Mouse (Mus musculus): ENCODE measurements around the gene Zfp110. TPM values are rescaled to one million over a fixed set of nuclear protein-coding genes. Genes with fewer than 3 reads are reported as not detected.
"Not testable (repeated sequence)": the region's sequence is repeated elsewhere in the genome, so short reads cannot be mapped to it uniquely, and the experiment has no call there.

Gene Zfp110
- total RNA-seq (2018; cell fraction: chromatin; rRNA removed) = 10 to 100 TPM in 25 of 26 experiments, 1 to 10 TPM in 1; 9.8 to 79.2 (median 32.5) TPM
- total RNA-seq (2018; cell fraction: cytosol; rRNA removed) = 10 to 100 TPM in 24 of 26 experiments, 1 to 10 TPM in 2; 7.5 to 27.7 (median 19.3) TPM
- 10 to 100 TPM in 25 of 26 experiments, 1 to 10 TPM in 1; 8.9 to 46.7 (median 20.3) TPM for total RNA-seq (2018; cell fraction: nucleus; rRNA removed)
- 17.3 to 21.6 TPM (median 21.1 TPM) in 3 replicates for polyA plus RNA-seq (2018)

GRCm38 (mm10) chr7:12834162-12835120 is at the start of gene Zfp110:
Gene Zfp110 (plus strand): TSS chr7:12834761.
- peak within 1 kb of the TSS; percentile 88 for H3K4me3 ChIP-seq (ENCODE audit: inconsistent target)
- H3K79me2 ChIP-seq (ENCODE audit: inconsistent target) = peaks cover 23% of the 10 kb centered on the region; the same call in 1 of the 2 replicates
- 2% methylated on average over 45 of the region's 47 CpGs for WGBS (ENCODE audit: missing documents)
- peaks cover 34% of the 10 kb centered on the region for H3K36me3 ChIP-seq (ENCODE audit: inconsistent target)
- peak within 1 kb of the TSS; percentile 78 for H3K27ac ChIP-seq

DNA sequence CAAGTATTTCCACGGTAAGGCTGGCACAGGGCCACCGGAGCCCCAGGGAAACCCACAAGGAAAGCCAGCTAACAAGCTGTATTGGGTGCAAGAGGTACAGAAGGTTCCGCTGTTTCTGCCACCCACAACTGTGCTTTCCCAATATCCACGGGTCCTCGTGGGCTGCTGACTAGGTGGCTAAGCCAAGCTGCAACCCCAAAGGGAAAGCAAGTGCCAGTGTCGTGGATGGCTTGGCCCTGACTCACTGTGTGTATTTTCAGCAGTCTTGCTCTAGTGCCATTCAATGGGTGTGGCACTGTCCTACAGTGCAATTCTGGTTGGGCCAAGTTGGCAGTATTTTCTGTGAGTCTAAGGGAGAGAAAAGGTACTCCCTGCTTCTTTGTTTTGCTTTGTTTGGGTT is 47.2 kb upstream of the Zfp110 start:
- Histone ChIP-seq H3K27ac (no peak overlapping the region), H3K36me3 (ENCODE audit: inconsistent target) (no peaks in the 10 kb centered on the region), H3K79me2 (ENCODE audit: inconsistent target) (no peaks in the 10 kb centered on the region), H3K4me3 (ENCODE audit: inconsistent target) (no peak overlapping the region)
- WGBS (ENCODE audit: missing documents) = 81% methylated on average over 6 of the region's 6 CpGs

GRCm38 (mm10) chr7:12788025-12788424 is 46.5 kb upstream of the Zfp110 start:
- H3K27ac ChIP-seq = no peak overlapping the region
- H3K4me3 ChIP-seq (ENCODE audit: inconsistent target) = no peak overlapping the region
- no peaks in the 10 kb centered on the region for H3K79me2 ChIP-seq (ENCODE audit: inconsistent target)
- H3K36me3 ChIP-seq (ENCODE audit: inconsistent target) = no peaks in the 10 kb centered on the region
- WGBS (ENCODE audit: missing documents) = 68% methylated on average over 4 of the region's 5 CpGs

DNA sequence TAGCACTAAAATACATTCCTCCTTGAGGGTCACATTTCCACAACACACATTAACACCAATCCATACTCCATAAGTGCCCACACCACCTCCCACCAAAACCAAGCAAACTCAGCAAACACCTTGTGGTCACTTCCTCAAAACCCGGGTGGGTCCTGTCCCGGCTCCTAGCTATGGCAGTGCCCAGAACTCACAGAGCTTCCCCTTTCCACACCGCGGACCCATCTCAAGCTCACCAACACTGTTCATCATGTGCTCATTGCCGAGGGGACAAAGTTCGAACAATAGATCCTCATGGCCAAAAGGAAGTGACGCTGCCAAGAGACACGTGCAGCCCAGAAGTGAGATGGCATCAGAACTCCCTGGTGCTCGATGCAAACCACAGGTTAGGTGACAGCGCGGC is 41.9 kb upstream of the Zfp110 start:
- not testable (repeated sequence) for H3K4me3 ChIP-seq (ENCODE audit: inconsistent target); H3K27ac ChIP-seq; H3K79me2 ChIP-seq (ENCODE audit: inconsistent target); H3K36me3 ChIP-seq (ENCODE audit: inconsistent target)
- 47% methylated on average over 8 of the region's 11 CpGs for WGBS (ENCODE audit: missing documents)

DNA sequence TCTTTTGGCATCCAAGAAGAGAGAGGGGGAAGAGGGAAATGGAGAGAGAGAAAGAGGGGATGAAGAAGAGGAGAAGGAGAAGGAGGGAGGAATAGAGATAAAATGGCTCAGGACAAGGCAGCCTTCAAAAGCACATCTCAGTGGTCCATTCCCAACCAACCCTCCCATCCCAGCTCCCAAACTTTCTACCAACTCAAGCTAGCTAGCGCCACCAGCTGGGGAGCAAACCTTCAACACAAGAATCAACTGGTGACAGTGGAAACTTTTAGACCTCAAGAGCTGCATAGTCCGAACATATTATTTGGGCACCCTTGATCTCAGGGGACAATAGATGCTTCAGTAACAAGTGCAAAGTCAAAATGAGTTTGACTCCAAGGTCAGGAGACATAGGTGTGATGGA is 36.6 kb upstream of the Zfp110 start:
- WGBS (ENCODE audit: missing documents) = 91% methylated on average over 2 of the region's 2 CpGs
- Histone ChIP-seq H3K4me3 (ENCODE audit: inconsistent target) (no peak overlapping the region), H3K27ac (no peak overlapping the region), H3K79me2 (ENCODE audit: inconsistent target) (no peaks in the 10 kb centered on the region), H3K36me3 (ENCODE audit: inconsistent target) (no peaks in the 10 kb centered on the region)

- no peak overlapping the region for H3K4me3 ChIP-seq (ENCODE audit: inconsistent target)
- no peak overlapping the region for H3K27ac ChIP-seq
- 100% methylated on average over 1 of the region's 1 CpGs for WGBS (ENCODE audit: missing documents)
- H3K79me2 ChIP-seq (ENCODE audit: inconsistent target) = no peaks in the 10 kb centered on the region
- H3K36me3 ChIP-seq (ENCODE audit: inconsistent target) = no peaks in the 10 kb centered on the region
Measured at GRCm38 (mm10) chr7:12799554-12799953, 35.0 kb upstream of the Zfp110 start.

DNA sequence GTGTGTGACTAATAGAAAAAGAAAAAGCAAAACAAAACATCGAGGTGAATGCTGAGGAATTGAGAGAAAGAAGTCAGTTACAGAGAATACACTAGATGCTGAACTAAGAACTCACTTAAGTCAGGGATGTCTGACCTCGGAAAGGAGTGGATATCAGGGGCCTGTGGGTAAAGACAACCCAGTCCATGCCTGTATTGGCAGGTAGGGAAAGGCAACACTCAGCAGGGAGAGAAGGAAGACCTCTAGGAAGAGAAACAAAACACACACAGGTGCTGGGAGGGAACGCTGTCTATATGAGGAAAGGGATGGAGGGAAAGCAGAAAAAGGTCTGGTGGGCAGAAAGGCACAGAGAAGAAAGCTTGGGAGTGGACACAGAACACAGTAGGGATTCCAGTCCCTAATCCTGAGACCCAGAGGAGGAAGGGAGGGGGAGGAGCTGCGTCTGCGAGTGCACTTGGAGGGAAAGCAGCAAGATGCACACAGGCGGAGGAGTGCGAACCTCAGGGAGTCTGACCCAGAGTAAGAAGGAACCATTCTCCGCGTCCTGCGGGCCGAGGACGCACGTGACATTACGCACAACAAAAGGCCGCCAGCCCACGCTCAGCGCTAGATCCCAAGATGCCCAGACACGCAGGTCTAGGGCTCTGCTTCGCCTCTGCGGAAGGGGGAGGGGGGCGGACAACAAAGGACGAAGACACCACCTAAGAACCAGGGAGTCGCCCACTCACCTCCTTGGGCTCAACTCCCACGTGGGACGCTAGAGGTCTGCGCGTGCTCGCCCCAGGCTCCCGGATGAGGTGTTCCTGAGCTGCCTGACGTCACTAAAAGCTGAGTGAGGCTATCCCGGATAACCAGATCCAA is 31.5 kb upstream of the Zfp110 start, which contains the start of gene Zscan18:
Gene Zscan18 (minus strand): TSS at position 770 of the 861 bp plus-strand sequence.
- Histone ChIP-seq H3K79me2 (ENCODE audit: inconsistent target) (no peaks in the 10 kb centered on the region), H3K36me3 (ENCODE audit: inconsistent target) (no peaks in the 10 kb centered on the region), H3K27ac (0 out of 2 replicates have a peak within 1 kb of the TSS, but pooled peaks have one; percentile 10), H3K4me3 (ENCODE audit: inconsistent target) (peak within 1 kb of the TSS; percentile 46)
- WGBS (ENCODE audit: missing documents) = 8% methylated on average over 29 of the region's 31 CpGs

DNA sequence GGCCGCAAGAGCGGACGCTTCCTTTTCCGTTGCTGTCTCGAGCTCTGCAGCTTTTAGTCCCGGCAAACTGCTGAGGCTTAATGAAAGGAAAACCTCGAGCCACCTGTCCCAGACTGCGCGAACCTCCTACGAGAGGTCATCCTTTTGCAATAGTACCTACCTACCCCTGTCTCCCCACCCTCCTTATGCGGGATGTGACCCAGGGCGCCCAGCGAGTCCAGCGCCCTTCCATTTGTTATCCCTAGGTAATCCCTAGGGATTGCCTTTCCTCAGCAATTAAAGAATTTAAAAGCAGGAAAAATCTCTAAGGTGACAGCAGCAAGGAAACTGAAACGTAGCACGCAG is 30.9 kb upstream of the Zfp110 start:
- Histone ChIP-seq H3K27ac (0 out of 2 replicates have a peak overlapping the region, but pooled peaks have one; percentile 10), H3K4me3 (ENCODE audit: inconsistent target) (peak overlapping the region; percentile 46), H3K79me2 (ENCODE audit: inconsistent target) (no peaks in the 10 kb centered on the region), H3K36me3 (ENCODE audit: inconsistent target) (0 out of 2 replicates have a peak, but pooled peaks cover 5% of the 10 kb centered on the region)
- WGBS (ENCODE audit: missing documents) = 3% methylated on average over 16 of the region's 16 CpGs

DNA sequence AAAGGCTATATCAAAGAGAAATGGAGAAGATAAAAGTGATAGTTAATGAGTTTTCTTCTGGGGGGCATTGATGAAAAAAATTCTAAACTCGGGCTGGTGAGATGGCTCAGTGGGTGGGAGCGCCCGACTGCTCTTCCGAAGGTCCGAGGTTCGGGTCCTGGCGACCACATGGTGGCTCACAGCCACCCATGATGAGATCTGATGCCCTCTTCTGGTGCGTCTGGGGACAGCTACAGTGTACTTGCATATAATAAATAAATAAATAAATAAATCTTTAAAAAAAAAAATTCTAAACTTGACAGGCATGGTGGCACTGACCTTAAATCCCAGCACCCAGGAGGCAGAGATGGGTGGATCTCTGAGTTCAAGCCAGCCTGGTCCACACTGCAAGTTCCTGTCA is 19.0 kb upstream of the Zfp110 start:
- Histone ChIP-seq H3K36me3 (ENCODE audit: inconsistent target) (peaks cover 25% of the 10 kb centered on the region), H3K27ac (no peak overlapping the region)
- WGBS (ENCODE audit: missing documents) = 100% methylated on average over 1 of the region's 8 CpGs

DNA sequence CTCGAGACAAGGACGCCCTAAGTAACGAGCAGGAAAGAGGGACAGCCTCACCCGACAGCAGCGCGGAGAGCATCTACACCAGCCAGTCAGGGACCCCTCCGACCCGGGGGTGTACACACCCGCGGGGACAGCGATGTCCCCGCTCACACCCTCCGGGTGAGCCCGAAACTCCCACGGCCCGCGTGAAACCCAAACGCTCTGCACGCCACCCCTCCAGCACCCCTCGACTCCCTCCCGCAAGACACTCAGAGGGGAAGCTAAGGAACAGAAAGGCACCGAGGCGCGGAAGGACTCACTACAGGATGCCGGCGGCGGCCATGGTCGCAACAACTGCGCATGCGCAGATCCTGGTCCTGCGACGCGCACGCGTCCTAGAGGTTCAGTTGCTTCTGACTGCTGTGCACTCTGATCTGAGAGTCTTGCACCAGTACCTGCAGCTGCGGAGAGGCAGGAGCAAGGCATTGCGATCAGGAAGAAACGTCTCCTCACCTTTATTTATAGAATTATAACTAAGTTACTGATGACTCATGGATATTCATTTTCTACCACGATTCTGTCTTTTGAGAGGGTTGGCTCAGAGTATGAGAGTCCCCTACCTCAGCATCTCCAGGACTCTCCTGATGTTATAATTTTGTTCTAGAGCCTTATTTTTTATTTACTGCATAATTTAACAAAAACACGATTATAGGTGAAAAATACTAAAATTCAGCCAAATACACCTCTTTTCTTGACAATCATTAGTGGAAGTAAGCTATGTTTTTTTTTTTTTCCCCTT is 15.9 kb upstream of the Zfp110 start, which contains the start of gene Zfp329:
Gene Zfp329 (minus strand): TSS at position 338 of the 775 bp plus-strand sequence.
- 2% methylated on average over 38 of the region's 40 CpGs for WGBS (ENCODE audit: missing documents)
- Histone ChIP-seq H3K4me3 (ENCODE audit: inconsistent target) (peak within 1 kb of the TSS; percentile 79), H3K79me2 (ENCODE audit: inconsistent target) (peaks cover 24% of the 10 kb centered on the region; the same call in 1 of the 2 replicates), H3K27ac (no peak within 1 kb of the TSS), H3K36me3 (ENCODE audit: inconsistent target) (peaks cover 7% of the 10 kb centered on the region; the same call in 1 of the 2 replicates)

More for the DNA sequence above, 19.0 kb upstream of the Zfp110 start:
- Histone ChIP-seq H3K4me3 (ENCODE audit: inconsistent target) (no peak overlapping the region), H3K79me2 (ENCODE audit: inconsistent target) (peaks cover 34% of the 10 kb centered on the region; the same call in 1 of the 2 replicates)

DNA sequence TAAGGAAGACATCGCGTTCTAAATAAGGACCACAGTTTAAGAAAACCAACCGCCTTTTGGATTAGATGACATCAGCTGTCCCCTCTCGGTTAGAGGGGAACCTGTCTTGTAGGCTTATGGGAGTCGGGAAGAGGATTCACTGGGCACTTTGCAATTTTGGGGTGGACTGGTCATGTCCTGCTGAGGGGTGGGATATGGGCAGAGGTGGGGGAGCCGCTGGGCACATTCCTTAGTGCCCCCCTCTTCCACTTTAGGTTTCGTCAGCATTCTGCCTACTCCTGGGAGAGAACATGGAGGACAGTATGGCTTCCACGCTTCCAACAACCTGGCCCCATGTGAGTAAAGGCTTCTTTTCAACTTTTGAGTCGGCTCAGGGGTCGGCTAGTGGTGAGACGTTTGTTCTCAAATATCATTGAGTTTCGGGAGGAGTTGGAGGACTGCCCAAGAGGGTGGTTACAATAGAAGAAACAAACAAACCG is 671 bp downstream of the Zfp110 start:
- Histone ChIP-seq H3K27ac (peak overlapping the region; percentile 78), H3K79me2 (ENCODE audit: inconsistent target) (peaks cover 23% of the 10 kb centered on the region; the same call in 1 of the 2 replicates)
- WGBS (ENCODE audit: missing documents) = 39% methylated on average over 13 of the region's 13 CpGs

DNA sequence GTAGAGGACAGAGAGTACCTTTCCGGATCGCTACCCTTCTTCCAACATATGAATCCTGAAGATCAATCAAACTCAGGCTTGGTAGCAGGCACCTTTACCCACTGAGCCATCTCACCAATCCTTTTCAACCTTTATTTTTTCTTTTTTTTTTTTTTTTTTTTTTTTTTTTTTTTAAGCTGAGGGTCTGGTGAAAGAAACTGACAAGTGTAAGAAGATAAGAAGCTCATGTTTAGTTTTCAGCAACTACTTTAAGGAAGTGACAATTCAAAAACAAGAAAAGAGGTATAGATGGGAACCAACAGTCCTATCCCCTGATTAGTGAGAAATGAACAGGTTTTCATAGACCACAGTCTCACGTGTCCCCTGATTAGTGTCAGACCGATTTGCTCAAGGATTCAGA is 1.2 kb downstream of the Zfp110 start:
- peaks cover 47% of the 10 kb centered on the region for H3K36me3 ChIP-seq (ENCODE audit: inconsistent target)
- 97% methylated on average over 4 of the region's 4 CpGs for WGBS (ENCODE audit: missing documents)
- no peak overlapping the region for H3K27ac ChIP-seq
- H3K4me3 ChIP-seq (ENCODE audit: inconsistent target) = peak overlapping the region; percentile 88
- peaks cover 23% of the 10 kb centered on the region; the same call in 1 of the 2 replicates for H3K79me2 ChIP-seq (ENCODE audit: inconsistent target)

More for the DNA sequence above, 671 bp downstream of the Zfp110 start:
- peaks cover 42% of the 10 kb centered on the region for H3K36me3 ChIP-seq (ENCODE audit: inconsistent target)
- H3K4me3 ChIP-seq (ENCODE audit: inconsistent target) = peak overlapping the region; percentile 88

GRCm38 (mm10) chr7:12874301-12874700 is 39.7 kb downstream of the Zfp110 start:
- WGBS (ENCODE audit: missing documents) = 11% methylated on average over 3 of the region's 3 CpGs
- Histone ChIP-seq H3K36me3 (ENCODE audit: inconsistent target) (no peaks in the 10 kb centered on the region), H3K4me3 (ENCODE audit: inconsistent target) (no peak overlapping the region), H3K79me2 (ENCODE audit: inconsistent target) (no peaks in the 10 kb centered on the region), H3K27ac (no peak overlapping the region)

Measured in macrophage (primary cell).